Mouse (Mus musculus) ZHBTc4 (cell line): ENCODE measurements around the gene Myo1f.

Experiments
- DNase-seq: peaks from one replicate; pipeline ENCODE4 v3.0.0-alpha.2; 2011; ENCODE audit warnings: low read depth, low spot score

Myo1f gene

GRCm38 (mm10) chr17:33555223-33555855, at the start of gene Myo1f:
Gene Myo1f, plus strand, starts transcription at chr17:33555707.
- DNase-seq: no peak

GRCm38 (mm10) chr17:33508386-33508785, 47.1 kb upstream of the Myo1f start:
- DNase-seq: no peak

DNA sequence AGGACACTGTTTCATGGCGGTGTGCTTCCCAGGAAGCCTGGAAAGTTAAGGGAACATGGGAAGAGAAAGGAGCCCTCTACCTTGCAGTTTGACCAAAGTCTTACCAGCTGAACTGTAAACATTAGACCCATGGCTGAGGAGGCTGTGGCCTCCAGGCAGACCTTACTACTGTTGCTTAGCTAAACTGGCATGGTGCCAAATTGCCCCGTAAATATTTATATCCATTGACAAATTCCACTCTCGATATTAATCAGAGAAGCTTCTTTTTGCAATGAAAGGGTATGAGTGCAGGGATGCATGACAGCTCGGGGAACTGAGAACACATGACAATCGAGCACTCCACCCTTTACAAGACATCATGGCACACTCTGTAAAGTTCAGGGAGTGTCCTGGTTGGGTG, 45.3 kb upstream of the Myo1f start:
- no peak for DNase-seq

DNA sequence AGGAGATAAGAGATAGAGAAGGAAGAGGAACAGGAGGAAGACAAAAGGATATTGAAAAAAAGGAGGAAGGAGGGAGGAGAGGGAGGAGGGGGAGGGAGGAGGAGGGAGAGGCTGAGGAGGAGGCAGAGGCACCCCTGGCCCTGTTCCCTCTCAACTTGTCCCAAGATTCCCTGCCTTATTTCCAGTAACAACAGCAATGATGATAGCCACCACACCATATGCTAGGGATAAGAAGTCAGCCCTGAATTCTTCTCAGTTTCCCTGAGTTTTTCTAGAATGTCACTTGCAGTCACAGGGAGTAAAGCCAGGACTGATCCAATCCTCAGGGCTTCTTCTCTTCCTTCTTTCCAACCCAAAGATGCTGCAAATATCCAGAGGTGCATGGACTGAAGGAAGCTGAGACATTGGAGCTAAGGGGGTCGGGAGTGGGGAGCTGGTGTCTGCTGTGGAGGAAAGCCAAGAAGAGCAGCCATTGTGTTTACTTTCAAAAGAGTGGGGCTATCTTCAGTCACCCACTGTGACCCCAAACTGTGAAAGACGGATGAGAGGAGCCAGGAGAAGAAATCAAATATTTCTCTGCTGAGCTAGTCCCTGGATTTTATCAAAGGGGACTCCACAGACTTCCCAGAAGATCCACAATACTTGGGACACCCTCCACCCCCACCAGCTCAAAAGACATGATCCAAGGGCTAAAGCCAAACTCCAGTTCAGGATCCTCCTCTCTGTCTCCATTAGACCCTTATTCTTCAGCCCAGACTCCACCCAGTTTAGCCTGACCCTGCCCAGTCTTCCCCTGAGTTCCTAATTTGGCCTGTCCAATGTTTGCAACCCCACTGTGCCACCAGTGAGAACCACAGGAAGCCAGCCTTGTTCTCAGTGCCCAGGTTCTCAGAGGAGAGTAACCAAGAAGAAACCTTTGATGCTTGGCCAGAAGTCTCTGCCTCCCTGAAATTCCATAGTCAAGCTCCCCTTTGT, 42.8 kb upstream of the Myo1f start:
- DNase-seq: no peak

- DNase-seq: peak; percentile 82
These were observed 41.6 kb upstream of the Myo1f start for GRCm38 (mm10) chr17:33513874-33514273.

- no peak for DNase-seq
These were observed 35.1 kb upstream of the Myo1f start for GRCm38 (mm10) chr17:33520366-33520765.

GRCm38 (mm10) chr17:33523431-33523917, 32.0 kb upstream of the Myo1f start:
- DNase-seq: no peak

DNA sequence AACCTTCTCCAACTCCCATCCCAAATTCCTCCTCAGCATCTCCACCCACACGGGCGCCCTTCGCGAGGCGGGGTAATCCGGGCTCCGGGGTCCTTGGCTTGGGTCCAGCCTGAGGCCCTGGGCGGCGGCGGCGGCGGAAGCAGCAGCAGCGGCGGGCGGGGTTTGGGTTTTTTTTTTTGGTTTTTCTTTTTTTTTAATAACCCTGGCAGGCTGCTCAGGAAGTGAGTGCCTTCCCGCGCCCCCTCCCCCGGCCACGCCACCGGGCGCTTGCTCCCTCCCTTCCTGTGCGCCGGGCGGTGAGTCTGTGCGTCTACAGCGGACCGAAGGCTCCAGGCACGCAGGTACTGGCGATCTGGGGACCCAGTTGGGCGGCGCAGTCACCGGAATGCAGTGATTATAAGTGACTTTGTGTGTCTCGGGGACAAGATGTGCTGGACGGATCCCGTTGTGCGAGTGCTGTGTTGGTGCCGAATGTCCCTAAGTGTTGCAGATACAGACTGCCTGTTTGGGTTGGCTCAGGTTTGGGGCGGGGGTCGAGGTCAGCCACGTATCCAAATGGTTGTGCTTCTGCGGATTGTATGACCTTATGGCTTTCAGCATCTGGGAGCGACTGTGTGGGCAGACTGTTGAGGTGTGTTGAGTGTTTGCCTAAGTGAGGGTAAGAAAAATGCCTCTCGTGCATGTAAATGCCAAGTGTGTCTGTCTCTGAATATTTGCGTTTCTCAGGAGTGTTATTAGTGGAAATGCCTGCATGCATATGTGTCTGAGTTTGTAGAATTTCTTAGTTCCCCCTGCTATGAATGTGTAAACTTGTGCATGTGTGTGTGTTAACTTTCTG, 31.4 kb upstream of the Myo1f start, which contains the start of gene Adamts10:
Gene Adamts10 (plus strand): TSS at position 287 of the 838 bp plus-strand sequence.
- DNase-seq: peak; percentile 69

DNA sequence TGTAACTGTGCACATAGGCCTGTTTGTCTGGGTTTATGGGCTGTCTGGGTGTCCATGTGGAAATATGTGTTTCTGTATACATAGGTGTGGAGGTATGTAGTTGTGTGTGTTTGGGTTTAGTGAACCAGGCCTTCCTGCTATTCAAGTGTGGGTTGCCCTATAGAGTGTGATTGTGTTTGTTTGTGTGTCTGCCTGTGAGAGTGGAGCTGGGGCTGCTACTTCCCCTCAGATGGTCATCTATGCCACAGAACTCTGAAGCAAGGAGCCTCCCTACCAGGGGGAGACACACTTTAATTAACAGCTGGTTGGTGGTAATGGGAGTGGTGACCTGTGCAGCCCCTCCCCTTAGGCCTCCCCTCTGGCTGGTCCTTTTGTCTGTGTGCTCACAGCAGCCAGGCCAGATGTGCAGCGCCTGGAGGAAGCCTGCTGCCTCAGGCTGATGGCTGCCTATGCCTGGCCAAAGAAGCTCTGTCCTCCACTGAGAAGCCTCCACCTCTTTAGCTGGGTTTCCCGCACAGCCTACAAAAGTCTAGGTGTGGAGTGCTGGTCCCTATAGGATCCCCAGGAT, 30.6 kb upstream of the Myo1f start:
- peak; percentile 64 for DNase-seq

- no peak for DNase-seq
These were observed 29.0 kb upstream of the Myo1f start for GRCm38 (mm10) chr17:33526506-33526905.

- peak; percentile 56 for DNase-seq
These were observed 16.3 kb upstream of the Myo1f start for GRCm38 (mm10) chr17:33539106-33539675.

DNA sequence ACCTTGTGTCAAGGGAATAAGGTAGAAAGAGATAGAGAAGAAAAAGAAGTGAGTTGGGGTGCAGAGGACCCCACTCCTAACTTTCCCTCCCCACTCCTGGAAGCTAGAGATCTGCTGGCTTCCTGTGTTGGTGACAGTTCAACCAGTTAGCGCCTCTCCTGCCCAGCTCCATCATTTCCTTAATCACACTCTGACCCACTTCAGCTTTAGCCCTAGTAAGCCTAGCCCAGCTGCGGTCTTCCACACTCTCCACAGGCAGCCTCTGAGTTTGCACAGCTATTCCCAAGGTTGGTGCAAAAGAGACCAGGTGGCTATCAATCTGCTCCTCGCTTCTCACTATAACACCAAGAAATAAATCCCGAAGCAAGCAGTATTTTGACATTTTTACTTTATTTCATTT, 15.6 kb upstream of the Myo1f start:
- DNase-seq: no peak

- DNase-seq: no peak
These were observed 6.3 kb upstream of the Myo1f start for GRCm38 (mm10) chr17:33549212-33549611.

DNA sequence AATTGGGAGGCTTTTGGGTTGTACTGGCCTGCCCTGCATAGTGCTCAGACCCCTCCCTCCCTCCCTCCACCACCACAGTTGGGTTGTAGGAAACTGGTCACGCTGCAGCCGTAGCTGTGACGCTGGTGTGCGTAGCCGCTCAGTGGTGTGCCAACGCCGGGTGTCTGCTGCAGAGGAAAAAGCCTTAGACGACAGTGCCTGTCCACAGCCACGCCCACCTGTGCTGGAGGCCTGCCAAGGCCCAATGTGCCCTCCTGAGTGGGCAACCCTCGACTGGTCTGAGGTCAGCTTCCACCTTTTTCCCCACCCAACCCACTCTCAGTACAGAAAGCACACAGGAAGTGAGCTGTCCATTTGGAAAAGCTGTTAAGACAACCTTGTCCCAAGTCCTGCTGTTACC, 5.1 kb upstream of the Myo1f start:
- no peak for DNase-seq

DNA sequence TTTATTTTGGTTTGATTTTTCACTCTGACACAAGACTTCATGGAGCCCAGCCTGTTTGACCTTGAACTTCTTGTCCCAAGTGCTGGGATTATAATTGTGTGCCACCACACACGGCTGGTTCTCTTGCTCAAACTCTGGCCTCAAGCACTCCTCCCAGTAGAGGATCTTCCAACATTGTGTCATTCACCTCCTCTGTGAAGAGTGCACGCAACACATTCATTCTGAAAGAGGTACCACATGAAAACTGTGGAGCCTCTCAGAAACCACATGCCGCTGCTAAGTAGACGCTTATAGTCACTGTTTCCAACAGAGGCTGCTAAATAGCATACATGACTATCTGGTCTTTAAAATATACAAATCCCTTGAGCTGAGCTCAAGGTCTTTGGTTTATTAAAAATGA, 3.4 kb upstream of the Myo1f start:
- no peak for DNase-seq

GRCm38 (mm10) chr17:33552964-33553363, 2.5 kb upstream of the Myo1f start:
- peak; percentile 89 for DNase-seq

DNA sequence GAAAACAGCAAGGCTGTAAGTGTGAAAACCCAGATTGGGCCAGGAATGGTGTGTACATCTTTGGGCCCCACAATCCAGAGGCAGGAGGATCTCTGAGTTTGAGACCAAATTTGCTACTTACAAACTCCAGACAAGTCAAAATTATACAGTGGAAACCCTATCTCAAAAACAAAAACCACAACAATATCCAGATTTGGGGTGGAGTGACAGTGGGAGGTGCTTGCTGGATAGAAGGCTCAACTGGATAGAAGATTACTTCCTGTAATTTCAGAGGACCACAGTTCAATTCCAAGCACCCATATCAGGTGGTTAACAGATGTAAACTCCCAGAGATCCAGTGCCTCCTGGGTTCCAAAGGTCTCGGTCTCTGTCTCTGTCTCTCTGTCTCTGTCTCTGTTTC, 971 bp upstream of the Myo1f start:
- no peak for DNase-seq

GRCm38 (mm10) chr17:33557922-33558321, 2.4 kb downstream of the Myo1f start:
- DNase-seq: no peak

DNA sequence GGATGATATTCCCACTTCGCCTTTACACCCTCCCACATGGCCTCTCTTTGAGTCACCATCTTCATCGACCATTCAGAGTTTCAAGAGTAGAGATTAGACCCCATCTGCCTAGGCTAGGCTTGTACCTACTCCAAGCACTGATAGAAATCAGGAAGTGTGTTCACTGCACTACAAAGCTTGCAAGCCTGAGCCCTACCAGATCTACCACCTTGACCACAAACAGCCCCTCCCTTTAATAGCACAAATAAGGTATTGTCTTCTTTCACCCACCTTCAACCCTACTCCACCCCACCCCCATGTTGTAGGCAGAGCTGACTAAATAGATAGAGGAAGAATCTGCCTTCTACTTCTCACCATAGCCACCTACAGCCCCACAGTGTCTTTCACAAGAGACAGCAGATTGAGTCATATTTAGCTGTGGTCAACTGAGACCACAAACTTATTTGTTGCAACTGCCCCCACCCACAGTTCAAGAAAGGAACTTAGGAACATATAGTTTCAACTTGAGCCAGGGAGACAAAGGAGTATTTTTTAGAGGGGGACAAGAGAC, 8.1 kb downstream of the Myo1f start:
- no peak for DNase-seq

GRCm38 (mm10) chr17:33564599-33564998, 9.1 kb downstream of the Myo1f start:
- no peak for DNase-seq

DNA sequence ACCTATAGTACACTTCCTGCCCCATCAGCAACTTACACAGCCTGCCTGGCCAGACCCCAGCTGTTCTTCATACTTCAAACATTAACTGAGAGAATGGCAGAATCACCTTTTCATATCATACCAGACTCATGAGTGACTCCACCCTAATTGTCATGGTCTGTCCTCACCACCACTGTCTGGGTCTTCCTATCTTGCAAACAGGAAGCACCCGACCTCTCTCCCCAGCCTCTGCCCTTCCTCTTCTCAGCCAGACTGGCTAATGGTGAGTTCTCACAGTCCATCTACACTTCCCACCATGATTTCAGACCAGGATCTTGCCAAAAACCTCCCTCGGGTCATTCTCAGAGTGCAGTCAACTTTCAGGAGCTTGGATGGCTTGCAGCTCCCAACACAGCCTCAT, 10.7 kb downstream of the Myo1f start:
- no peak for DNase-seq
